Mouse (Mus musculus) brown adipose tissue, adult 24 weeks (tissue): ENCODE results near the gene Prok2. TPM values are rescaled to one million over a fixed set of nuclear protein-coding genes. Genes with fewer than 3 reads are reported as not detected.

Experiments
- H3K27ac ChIP-seq: fragments of 200-500 bp; replicated peaks from 2 replicates; pipeline ENCODE4 v1.5.1; 2012; ENCODE audit warnings: low read depth, mild to moderate bottlenecking, low read length
- H3K4me1 ChIP-seq: fragments of 200-500 bp; 2 replicates; pipeline ENCODE4 v1.6.1; 2012; ENCODE audit warnings: low read length, mixed read lengths; ENCODE audit not compliant: control insufficient read depth, insufficient read depth, insufficient read length
- H3K4me3 ChIP-seq: fragments of 200-500 bp; 2 replicates; pipeline ENCODE4 v1.5.1; 2012; ENCODE audit warnings: low read depth, mild to moderate bottlenecking, low read length, moderate library complexity; ENCODE audit not compliant: insufficient read depth
- polyA plus RNA-seq: library from polyadenylated mRNA; stranded (reverse); fragments of >200 nt; gene quantifications from 2 replicates; pipeline ENCODE4 v1.2.4, GENCODE M21; 2012; ENCODE audit not compliant: missing spikeins, insufficient read depth, insufficient read length

Gene Prok2
- polyA plus RNA-seq, 1 experiment, result not detected

DNA sequence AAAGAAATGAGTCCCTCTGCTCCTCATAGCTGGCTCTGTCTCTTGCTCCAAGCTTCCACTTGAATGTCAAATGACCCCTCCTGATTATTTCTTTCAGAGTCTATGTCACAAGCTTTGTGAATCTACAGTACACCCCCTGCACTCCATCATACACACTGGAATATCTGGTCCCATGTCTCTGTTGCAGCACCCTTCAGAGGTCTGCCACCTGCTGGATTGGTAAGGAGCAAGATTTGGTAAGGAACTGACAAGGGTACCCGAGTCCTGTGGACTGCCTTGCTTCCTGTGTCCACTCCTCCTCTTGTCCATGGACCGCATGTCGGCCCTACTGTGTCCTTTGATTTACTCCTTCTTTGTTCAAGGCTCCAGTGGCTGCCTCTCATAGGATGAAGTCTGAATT, 54.4 kb downstream of the Prok2 start:
- no peaks in the 10 kb centered on the region for H3K4me1 ChIP-seq
- H3K4me3 ChIP-seq, result no peak overlapping the region
- no peak overlapping the region for H3K27ac ChIP-seq

DNA sequence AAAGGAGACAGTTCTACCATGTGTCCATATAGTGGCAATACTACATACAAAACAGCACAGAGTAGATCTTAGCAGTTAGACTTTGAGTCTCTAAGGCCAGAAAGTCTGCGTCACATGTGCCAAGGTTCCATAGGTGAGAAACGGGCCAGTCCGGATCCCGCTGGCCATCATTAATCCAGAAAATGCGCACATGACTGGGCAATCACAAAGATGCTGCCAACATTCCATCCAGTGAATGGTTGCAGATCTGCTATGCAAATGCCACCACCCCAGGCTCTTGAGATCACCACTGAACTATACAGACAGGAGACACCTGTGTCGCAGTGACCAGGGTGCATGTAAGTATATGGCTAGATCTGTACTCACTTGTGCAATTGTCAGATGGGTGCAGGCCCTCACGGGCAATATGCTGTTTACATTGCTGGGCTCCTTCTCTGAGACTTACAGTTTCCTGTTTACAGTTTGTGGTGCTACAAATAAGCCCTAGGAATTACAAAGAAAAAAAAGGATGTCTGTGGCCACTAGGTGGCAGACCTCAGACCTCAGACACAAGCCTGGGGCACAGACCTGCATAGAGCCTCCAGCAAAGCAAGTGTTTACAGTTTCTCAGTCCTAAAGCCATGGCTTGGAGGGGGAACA, 55.6 kb downstream of the Prok2 start:
- Histone ChIP-seq H3K27ac (no peak overlapping the region), H3K4me1 (no peaks in the 10 kb centered on the region), H3K4me3 (no peak overlapping the region)

DNA sequence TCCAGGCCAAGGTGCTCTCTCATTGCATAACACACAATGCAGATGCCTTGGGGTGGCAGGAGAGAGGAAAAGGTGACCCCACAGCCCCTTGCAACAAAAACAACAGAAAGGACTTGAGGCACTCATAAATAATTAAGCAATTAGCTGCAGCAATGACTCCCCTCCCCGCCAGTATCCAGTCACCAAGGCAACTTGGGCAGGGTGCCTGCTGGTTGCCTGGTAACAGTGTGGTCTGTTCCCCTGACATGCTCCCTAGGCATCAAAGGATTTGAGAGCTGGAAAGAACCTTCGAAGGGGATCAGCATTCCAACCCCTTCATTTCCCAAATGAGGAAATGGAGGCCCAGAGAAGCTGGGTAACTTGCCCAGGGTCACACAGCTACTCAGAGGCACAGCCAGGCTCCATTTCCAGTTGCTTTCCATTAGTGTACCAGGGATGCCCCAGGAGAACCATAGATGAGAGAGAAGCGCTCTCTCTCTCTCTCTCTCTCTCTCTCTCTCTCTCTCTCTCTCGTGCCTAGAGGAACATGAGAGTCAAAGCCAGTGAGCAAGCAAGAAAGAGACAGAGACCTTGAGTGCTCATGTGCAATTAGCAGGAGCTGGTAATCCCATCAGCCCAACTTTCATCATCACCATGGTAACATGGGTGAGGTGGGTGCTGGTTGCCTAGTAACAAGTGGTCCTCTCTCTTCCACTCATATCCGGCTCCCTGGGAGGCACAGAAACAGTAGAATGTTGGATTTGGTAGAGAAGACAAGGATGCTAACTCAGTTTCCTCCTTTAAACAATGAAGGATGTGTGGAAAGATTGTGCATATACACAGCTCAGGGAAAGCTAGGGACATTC, 56.5 kb downstream of the Prok2 start:
- Histone ChIP-seq H3K4me3 (no peak overlapping the region), H3K4me1 (no peaks in the 10 kb centered on the region; the same call in 1 of the 2 replicates), H3K27ac (no peak overlapping the region)

DNA sequence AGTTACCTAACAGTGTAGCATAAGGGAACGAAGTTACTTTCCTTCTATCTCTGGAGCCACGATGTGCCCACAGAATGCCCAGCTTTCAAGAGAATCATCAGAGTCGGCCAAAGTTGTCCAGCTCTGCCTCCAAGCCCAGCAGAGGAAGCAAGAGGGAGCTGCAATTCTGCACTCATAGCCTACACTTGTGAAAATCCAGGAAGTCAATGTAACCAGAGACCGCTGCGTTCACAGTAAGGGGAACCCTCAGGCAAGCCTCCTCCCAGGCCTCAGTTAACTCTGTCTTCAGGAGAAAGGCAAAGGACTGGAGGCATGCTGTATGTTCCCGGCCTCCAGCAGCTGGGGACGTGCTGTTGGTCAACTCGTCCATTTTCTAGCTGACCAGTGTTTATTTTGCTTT, 58.9 kb downstream of the Prok2 start:
- H3K4me3 ChIP-seq, result 0 out of 2 replicates have a peak overlapping the region, but pooled peaks have one; percentile 63
- H3K4me1 ChIP-seq, result peaks cover 9% of the 10 kb centered on the region; the same call in 1 of the 2 replicates
- 0 out of 2 replicates have a peak overlapping the region, but pooled peaks have one; percentile 46 for H3K27ac ChIP-seq

DNA sequence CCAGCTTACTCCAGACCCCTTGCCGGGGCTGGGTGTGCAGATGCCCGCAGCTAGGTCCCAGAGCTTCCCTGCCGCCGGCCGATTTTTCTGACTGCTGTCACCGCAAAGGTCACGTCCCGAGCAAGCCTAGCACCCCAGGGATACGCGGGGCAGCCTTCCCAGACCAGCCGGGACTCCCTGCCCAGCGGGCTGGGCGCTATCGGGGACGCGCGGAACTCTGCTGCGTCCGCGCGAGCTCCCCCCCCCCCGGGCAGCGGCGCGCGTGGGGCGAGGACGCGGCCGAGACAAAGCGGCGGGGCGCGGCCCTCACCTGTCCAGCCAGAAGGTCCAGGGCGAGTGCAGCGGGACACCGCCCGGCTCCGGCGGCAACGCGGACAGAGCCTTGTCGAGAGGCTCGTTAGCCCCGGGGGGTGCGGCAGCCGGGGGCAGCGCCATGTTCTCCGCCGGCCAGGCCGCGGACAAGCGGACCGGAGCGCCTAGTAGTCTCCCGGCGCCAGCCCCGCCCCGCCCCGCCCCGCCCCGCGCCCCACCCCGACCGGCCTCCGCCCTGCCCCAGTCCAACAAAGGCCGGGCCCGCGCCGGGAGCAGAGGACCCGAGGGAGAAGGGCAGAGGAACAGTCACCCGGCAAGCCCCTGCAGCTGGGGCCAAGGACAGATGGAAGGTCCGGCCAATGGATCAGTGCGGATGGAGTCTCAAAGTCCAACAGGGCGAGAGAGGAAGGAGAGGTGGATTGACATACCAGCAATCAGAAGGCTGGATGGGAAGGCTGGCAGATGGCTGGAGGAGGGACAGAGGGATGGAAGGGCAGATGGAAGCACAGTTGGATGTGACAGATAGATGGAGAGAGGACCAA, 59.6 kb downstream of the Prok2 start, which contains the start of the genes Eif4e3 and Gm20696:
Eif4e3 (minus strand) TSS at position 454 of the 854 bp plus-strand sequence.
Gm20696 (minus strand) TSS at position 480 of the 854 bp plus-strand sequence.
- H3K4me1 ChIP-seq, result peaks cover 9% of the 10 kb centered on the region; the same call in 1 of the 2 replicates
- peak within 1 kb of the TSS; percentile 91 for H3K27ac ChIP-seq
- H3K4me3 ChIP-seq, result peak within 1 kb of the TSS; percentile 98

DNA sequence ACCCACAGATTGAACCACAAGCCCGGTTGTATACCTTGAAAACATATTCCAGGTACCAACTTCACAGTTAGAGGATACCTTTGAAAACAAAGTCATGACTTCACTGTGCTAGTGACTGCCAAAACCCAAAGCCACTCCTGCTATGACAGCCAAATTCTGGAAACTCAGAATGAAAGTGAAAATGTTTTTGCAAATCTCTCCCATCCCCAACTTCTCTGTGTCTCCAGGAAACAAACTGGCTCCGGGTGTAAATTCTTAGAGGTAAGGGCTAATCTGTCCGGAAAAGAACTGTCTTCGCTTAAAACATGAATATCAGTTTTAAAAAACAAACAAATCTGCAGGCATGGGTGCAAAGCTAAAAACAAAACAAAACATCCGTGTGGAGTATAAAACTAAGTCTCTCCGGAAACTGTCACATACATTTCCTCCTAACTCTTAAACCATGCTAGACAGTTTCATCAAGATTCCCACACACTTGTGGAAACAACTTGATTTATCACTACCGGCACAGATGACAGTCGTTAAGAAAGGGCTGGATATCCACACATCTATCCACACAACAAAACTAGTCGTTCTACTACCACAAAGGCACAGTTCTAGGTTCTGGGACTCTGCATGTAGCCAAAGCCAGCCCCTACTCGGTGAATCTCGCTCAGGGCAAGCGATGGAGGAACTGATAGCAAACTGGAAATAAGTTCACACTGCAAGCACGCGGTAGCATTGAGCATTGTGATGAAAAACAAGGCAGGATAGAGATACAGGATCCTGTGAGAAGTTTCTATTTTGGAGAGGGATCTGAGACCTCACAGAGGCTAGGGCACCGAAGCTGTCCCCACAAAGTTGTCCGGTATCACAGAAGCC, 60.5 kb downstream of the Prok2 start:
- Histone ChIP-seq H3K27ac (peak overlapping the region; percentile 91), H3K4me1 (peaks cover 14% of the 10 kb centered on the region), H3K4me3 (peak overlapping the region; percentile 98)

DNA sequence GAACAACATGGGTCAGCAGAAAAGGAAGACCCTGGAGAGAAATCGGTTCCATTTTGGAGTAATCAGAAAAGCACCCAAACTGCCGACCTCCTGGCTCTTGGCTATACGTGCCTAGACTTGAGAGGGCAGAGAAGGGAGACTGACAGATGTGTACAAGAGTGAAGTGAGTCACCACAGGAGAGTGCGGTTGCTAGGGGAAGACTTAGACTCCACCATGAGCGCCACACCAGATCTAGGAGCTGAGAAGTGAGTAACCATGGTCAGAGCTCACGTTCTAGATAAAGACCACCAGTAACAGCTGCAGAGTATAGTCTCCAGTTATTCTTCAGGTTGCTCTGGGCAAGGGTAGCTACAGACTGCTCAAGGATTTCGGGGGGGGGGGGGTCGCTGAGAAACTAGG, 63.0 kb downstream of the Prok2 start:
- Histone ChIP-seq H3K4me1 (peaks cover 24% of the 10 kb centered on the region), H3K4me3 (no peak overlapping the region), H3K27ac (no peak overlapping the region)

Other genes starting within 250 kb of the Prok2 start
- 8.8 and 10.1 TPM in 2 replicates for gene Foxp1, start 203.7 kb downstream of the Prok2 start, polyA plus RNA-seq
- gene Eif4e3, start 59.6 kb downstream of the Prok2 start, polyA plus RNA-seq, result 113 and 125 TPM in 2 replicates
- gene Gm20696, start 59.6 kb downstream of the Prok2 start, polyA plus RNA-seq, result not detected in 2 replicates
- 0.44 and 0.63 TPM in 2 replicates for gene Gpr27, start 33.7 kb downstream of the Prok2 start, polyA plus RNA-seq